Comparison of ENCODE assay signal across 19 mouse cellular contexts in genomic region chr2:31757472-31757871, GRCm38 (mm10). TPM values are rescaled to one million over a fixed set of nuclear protein-coding genes. Genes with fewer than 3 reads are reported as not detected.
DNase-seq lines count a peak whose midpoint lies in the region; ATAC-seq lines count a peak whose summit lies in the region.
"Had no signal": no experiment of that assay in that cellular context is flagged by ENCODE, and none has a peak within 500 bp of the region (broad histone marks: within the 10 kb centered on the region; RNA-seq: fewer than 3 reads in every experiment).

No protein-coding gene starts in this region.

- H3K9ac ChIP-seq in heart, embryonic 14.5 days (ENCODE audit: low read length), result peak overlapping the region; percentile 44; the same call in 1 of the 2 replicates
- no peak overlapping the region for H3K9ac ChIP-seq in kidney, embryonic 14.5 days (ENCODE audit: low read depth, low read length)
- no peak overlapping the region; the same call in 1 of the 2 replicates for H3K9ac ChIP-seq in neural tube, embryonic 13.5 days
- no peak overlapping the region for H3K9ac ChIP-seq in limb, embryonic 13.5 days
- H3K9ac ChIP-seq: forebrain, postnatal 0 days; hindbrain, embryonic 15.5 days; liver, embryonic 15.5 days had no signal

- intact Hi-C loops in heart, postnatal 25 days (cut with DNase I), result no loop called here

- H3K4me3 ChIP-seq in heart, embryonic 14.5 days (ENCODE audit: control insufficient read depth in 1 of 2, insufficient read depth in 1 of 2, low read depth in 1 of 2, low read length in 2 of 2), result no peak overlapping the region
- H3K4me3 ChIP-seq in kidney, embryonic 14.5 days (ENCODE audit: low read length), result no peak overlapping the region
- no peak overlapping the region for H3K4me3 ChIP-seq in neural tube, embryonic 13.5 days
- H3K4me3 ChIP-seq in limb, embryonic 13.5 days, result no peak overlapping the region
- H3K4me3 ChIP-seq: hindbrain, embryonic 15.5 days; liver, embryonic 15.5 days had no signal

- peak overlapping the region; percentile 82 to 83 for H3K27ac ChIP-seq in heart, embryonic 14.5 days (replicated peaks in 1 of 2; ENCODE audit: control insufficient read depth in 1 of 2, insufficient read depth in 1 of 2, low read depth in 2 of 2, low read length in 2 of 2)
- 0 out of 2 replicates have a peak overlapping the region, but pooled peaks have one; percentile 5 for H3K27ac ChIP-seq in kidney, embryonic 14.5 days (ENCODE audit: low read depth, low read length)
- peak overlapping the region; percentile 54; the same call in 1 of the 2 replicates for H3K27ac ChIP-seq in neural tube, embryonic 13.5 days (replicated peaks)
- H3K27ac ChIP-seq in limb, embryonic 13.5 days, result peak overlapping the region; percentile 3; the same call in 1 of the 2 replicates
- H3K27ac ChIP-seq: hindbrain, embryonic 15.5 days; liver, embryonic 15.5 days had no signal

- peaks cover 6% of the 10 kb centered on the region for H3K9me3 ChIP-seq in heart, embryonic 14.5 days (ENCODE audit: control insufficient read depth, low read length)
- peaks cover 7% of the 10 kb centered on the region; the same call in 1 of the 2 replicates for H3K9me3 ChIP-seq in kidney, embryonic 14.5 days (ENCODE audit: control insufficient read depth, low read length)
- 0 out of 2 replicates have a peak, but pooled peaks cover 5% of the 10 kb centered on the region for H3K9me3 ChIP-seq in neural tube, embryonic 13.5 days
- H3K9me3 ChIP-seq in limb, embryonic 13.5 days, result no peaks in the 10 kb centered on the region
- H3K9me3 ChIP-seq: liver, embryonic 15.5 days had no signal

- no peaks in the 10 kb centered on the region for H3K36me3 ChIP-seq in heart, embryonic 14.5 days (ENCODE audit: control insufficient read depth, insufficient read depth, low read length)
- H3K36me3 ChIP-seq in kidney, embryonic 14.5 days (ENCODE audit: control insufficient read depth, insufficient read depth, low read length), result no peaks in the 10 kb centered on the region
- no peaks in the 10 kb centered on the region; the same call in 1 of the 2 replicates for H3K36me3 ChIP-seq in neural tube, embryonic 13.5 days
- 0 out of 2 replicates have a peak, but pooled peaks cover 2% of the 10 kb centered on the region for H3K36me3 ChIP-seq in limb, embryonic 13.5 days
- H3K36me3 ChIP-seq: hindbrain, embryonic 15.5 days; liver, embryonic 15.5 days had no signal

- ATAC-seq in heart, embryonic 14.5 days (ENCODE audit: insufficient number of reproducible peaks, insufficient read depth, low FRiP score, low read depth), result no peak
- no peak for ATAC-seq in kidney, embryonic 14.5 days (ENCODE audit: low FRiP score, low TSS enrichment)
- no peak for ATAC-seq in neural tube, embryonic 13.5 days (ENCODE audit: low read depth)
- ATAC-seq in limb, embryonic 13.5 days (ENCODE audit: low FRiP score, low read depth), result no peak
- ATAC-seq: activated CD4-positive, CD25-positive, alpha-beta regulatory T cell, adult 4 months; forebrain, postnatal 0 days had no signal

- H3K27me3 ChIP-seq in heart, embryonic 14.5 days (ENCODE audit: control insufficient read depth, insufficient read depth, low read length), result no peaks in the 10 kb centered on the region
- H3K27me3 ChIP-seq in kidney, embryonic 14.5 days (ENCODE audit: control insufficient read depth, insufficient read depth, low read length), result no peaks in the 10 kb centered on the region
- no peaks in the 10 kb centered on the region for H3K27me3 ChIP-seq in neural tube, embryonic 13.5 days
- no peaks in the 10 kb centered on the region for H3K27me3 ChIP-seq in limb, embryonic 13.5 days
- H3K27me3 ChIP-seq: hindbrain, embryonic 15.5 days; liver, embryonic 15.5 days had no signal

- no peak for DNase-seq in heart, postnatal 25 days (ENCODE audit: low spot score)
- DNase-seq in kidney, adult 9 months, result no peak
- no peak for DNase-seq in neural tube, embryonic 10.5 days (ENCODE audit: extremely low spot score, low spot score)
- DNase-seq: cerebellum, postnatal 10 days; embryo, embryonic 11 days; forebrain, postnatal 0 days; gastrocnemius, postnatal 25 days; kidney, postnatal 36 days; layer of hippocampus, postnatal 36 days; midbrain, embryonic 14.5 days; thymus, postnatal 25 days had no signal

- peak overlapping the region; percentile 4; the same call in 1 of the 2 replicates for H3K4me2 ChIP-seq in heart, embryonic 14.5 days (ENCODE audit: low read length)
- H3K4me2 ChIP-seq in kidney, embryonic 14.5 days (replicated peaks; ENCODE audit: low read depth, low read length), result no peak overlapping the region
- H3K4me2 ChIP-seq in neural tube, embryonic 13.5 days, result no peak overlapping the region
- H3K4me2 ChIP-seq in limb, embryonic 13.5 days (replicated peaks), result no peak overlapping the region
- H3K4me2 ChIP-seq: hindbrain, embryonic 15.5 days; liver, embryonic 15.5 days had no signal

- H3K4me1 ChIP-seq in heart, embryonic 14.5 days (ENCODE audit: control insufficient read depth in 2 of 2, insufficient read depth in 2 of 2, low read length in 2 of 2), result peaks cover 15 to 41% of the 10 kb centered on the region in 2 experiments
- peaks cover 17% of the 10 kb centered on the region for H3K4me1 ChIP-seq in kidney, embryonic 14.5 days (ENCODE audit: control insufficient read depth, insufficient read depth, low read length)
- H3K4me1 ChIP-seq in neural tube, embryonic 13.5 days (replicated peaks), result peaks cover 48% of the 10 kb centered on the region
- H3K4me1 ChIP-seq in limb, embryonic 13.5 days, result peaks cover 34% of the 10 kb centered on the region

RNA-seq across cellular contexts. Expression of gene Qrfp, which starts 52.9 kb away (rescaled TPM):
- 0.08 TPM in 1 of 2 replicates, not detected in the other for polyA plus RNA-seq in heart, embryonic 14.5 days (2014; fragmentation: Nextera tagmentation; extraction: Ambion mirVana)
- total RNA-seq in heart, postnatal 25 days (2021), result not detected
- 0.09 TPM in 1 of 2 replicates, not detected in the other for polyA plus RNA-seq in kidney, embryonic 14.5 days (2014; fragmentation: Nextera tagmentation; extraction: Ambion mirVana)
- polyA plus RNA-seq in neural tube, embryonic 13.5 days (2015; fragmentation: Nextera tagmentation; extraction: Ambion mirVana), result 0.13 TPM in 1 of 2 replicates, not detected in the other
- 0.14 and 0.23 TPM in 2 replicates for polyA plus RNA-seq in limb, embryonic 13.5 days (2015; fragmentation: Nextera tagmentation; extraction: Ambion mirVana)
- total RNA-seq: adrenal gland, postnatal 4 days; gastrocnemius, postnatal 25 days; layer of hippocampus, postnatal 36 days had no signal
- polyA plus RNA-seq: hindbrain, embryonic 15.5 days had no signal

Comparison
In these comparisons a context has a peak if more than half of its experiments do, and no peak if none do; other contexts are left out.
1. H3K27ac ChIP-seq: peak in every context shown above with its lines; median percentile 82 in heart, embryonic 14.5 days; 54 in neural tube, embryonic 13.5 days; 5 in kidney, embryonic 14.5 days; 3 in limb, embryonic 13.5 days.